Mouse (Mus musculus): ENCODE data around the gene Calcoco2.
"Not testable (repeated sequence)": the region's sequence is repeated elsewhere in the genome, so short reads cannot be mapped to it uniquely, and the experiment has no call there.

Gene Calcoco2

GRCm38 (mm10) chr11:96111751-96112150 lies at the start of gene Calcoco2:
Gene Calcoco2 (minus strand): TSS chr11:96111964.
- no peak for DNase-seq (ENCODE audit: low spot score)

- no peak for DNase-seq (ENCODE audit: low spot score)
Measured at GRCm38 (mm10) chr11:96147471-96147870, 35.7 kb upstream of the Calcoco2 start.

GRCm38 (mm10) chr11:96145622-96146270 lies 34.0 kb upstream of the Calcoco2 start:
- DNase-seq (ENCODE audit: low spot score): peak; percentile 30

GRCm38 (mm10) chr11:96143766-96144165 lies 32.0 kb upstream of the Calcoco2 start:
- no peak for DNase-seq (ENCODE audit: low spot score)

- DNase-seq (ENCODE audit: low spot score): no peak
Measured at GRCm38 (mm10) chr11:96140726-96141175, 29.0 kb upstream of the Calcoco2 start.

- no peak for DNase-seq (ENCODE audit: low spot score)
Measured at GRCm38 (mm10) chr11:96135847-96136246, 24.1 kb upstream of the Calcoco2 start.

GRCm38 (mm10) chr11:96133239-96133865 lies 21.6 kb upstream of the Calcoco2 start, which contains the start of gene Ttll6:
Gene Ttll6 (plus strand): TSS chr11:96133786.
- DNase-seq (ENCODE audit: low spot score): peak; percentile 70

- no peak for DNase-seq (ENCODE audit: low spot score)
Measured at GRCm38 (mm10) chr11:96130606-96131005, 18.8 kb upstream of the Calcoco2 start.

- peak; percentile 43 for DNase-seq (ENCODE audit: low spot score)
Measured at GRCm38 (mm10) chr11:96124052-96124914, 12.5 kb upstream of the Calcoco2 start.

GRCm38 (mm10) chr11:96122806-96123205 lies 11.0 kb upstream of the Calcoco2 start:
- not testable (repeated sequence) for DNase-seq (ENCODE audit: low spot score)

- no peak for DNase-seq (ENCODE audit: low spot score)
Measured at GRCm38 (mm10) chr11:96119401-96119800, 7.6 kb upstream of the Calcoco2 start.

GRCm38 (mm10) chr11:96116925-96117324 lies 5.2 kb upstream of the Calcoco2 start:
- DNase-seq (ENCODE audit: low spot score): not testable (repeated sequence)

- DNase-seq (ENCODE audit: low spot score): peak; percentile 66
Measured at GRCm38 (mm10) chr11:96116116-96116515, 4.4 kb upstream of the Calcoco2 start.

- DNase-seq (ENCODE audit: low spot score): no peak
Measured at GRCm38 (mm10) chr11:96115416-96115815, 3.7 kb upstream of the Calcoco2 start.

GRCm38 (mm10) chr11:96114077-96114476 lies 2.3 kb upstream of the Calcoco2 start:
- no peak for DNase-seq (ENCODE audit: low spot score)

- not testable (repeated sequence) for DNase-seq (ENCODE audit: low spot score)
Measured at GRCm38 (mm10) chr11:96110950-96111349, 814 bp downstream of the Calcoco2 start.

GRCm38 (mm10) chr11:96108376-96108775 lies 3.4 kb downstream of the Calcoco2 start:
- no peak for DNase-seq (ENCODE audit: low spot score)

- no peak for DNase-seq (ENCODE audit: low spot score)
Measured at GRCm38 (mm10) chr11:96093361-96093760, 18.4 kb downstream of the Calcoco2 start.

- no peak for DNase-seq (ENCODE audit: low spot score)
Measured at GRCm38 (mm10) chr11:96092674-96093291, 19.0 kb downstream of the Calcoco2 start.

GRCm38 (mm10) chr11:96091073-96091472 lies 20.7 kb downstream of the Calcoco2 start:
- no peak for DNase-seq (ENCODE audit: low spot score)

GRCm38 (mm10) chr11:96087981-96088380 lies 23.8 kb downstream of the Calcoco2 start:
- no peak for DNase-seq (ENCODE audit: low spot score)

- DNase-seq (ENCODE audit: low spot score): no peak
Measured at GRCm38 (mm10) chr11:96082682-96083081, 29.1 kb downstream of the Calcoco2 start.
